Comparison of ENCODE assay signal across 23 mouse cellular contexts in the genomic region with DNA sequence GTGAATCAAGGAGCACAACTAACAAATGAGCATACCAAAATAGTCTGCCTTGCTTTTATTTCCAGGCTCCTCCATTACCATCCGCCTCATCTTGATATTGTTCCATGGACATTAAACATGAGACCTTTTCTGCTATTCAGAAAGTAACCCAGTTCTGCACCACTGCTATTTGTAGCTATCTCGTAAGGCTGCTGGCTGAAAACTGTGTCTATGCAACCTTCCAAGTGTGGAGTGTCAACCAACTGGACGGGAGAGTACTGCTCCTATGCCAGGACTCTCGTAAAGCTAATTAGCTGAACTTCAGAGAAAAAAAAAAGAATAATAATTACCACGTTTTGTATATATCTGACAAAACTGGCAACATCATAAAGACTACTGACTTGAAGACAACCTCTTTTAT.
DNase-seq lines count a peak whose midpoint lies in the region; ATAC-seq lines count a peak whose summit lies in the region.
"Had no signal": no experiment of that assay in that cellular context is flagged by ENCODE, and none has a peak within 500 bp of the region (broad histone marks: within the 10 kb centered on the region; RNA-seq: fewer than 3 reads in every experiment).

No protein-coding gene starts in this region.

- intact Hi-C loops in heart, postnatal 25 days (cut with DNase I), result loop anchor here (10.0 kb wide), 1 partner anchor 156 kb away; no protein-coding TSS in a partner anchor

- no peak overlapping the region for H3K4me3 ChIP-seq in intestine, embryonic 15.5 days (replicated peaks)
- H3K4me3 ChIP-seq: embryonic facial prominence, embryonic 15.5 days; erythroblast, embryonic 14.5 days; forebrain, embryonic 10.5 days; hindbrain, embryonic 10.5 days had no signal

- DNase-seq in cerebellum, adult 11 months, result no peak
- DNase-seq in heart, adult 11 months, result peak; percentile 84
- DNase-seq in heart, postnatal 25 days (ENCODE audit: low spot score), result no peak
- peak; percentile 12 to 43 for DNase-seq in heart, adult 9 months (ENCODE audit: low spot score in 2 of 2)
- no peak for DNase-seq in heart, postnatal 4 days
- DNase-seq in kidney, adult 18-20 months, result no peak
- DNase-seq: adrenal gland, postnatal 10 days; B cell, adult 2 months; cerebellum, adult 8-10 months; cerebellum, postnatal 14 days; embryo, embryonic 11 days; kidney, adult 8-10 months had no signal

- 0 out of 2 replicates have a peak, but pooled peaks have one; percentile 45 for ATAC-seq in cerebellum, adult (ENCODE audit: insufficient number of reproducible peaks, low FRiP score, low TSS enrichment)
- ATAC-seq in intestine, embryonic 15.5 days, result no peak
- ATAC-seq: CD4-positive, CD25-positive, alpha-beta regulatory T cell, adult 4 months; forebrain, embryonic 14.5 days; intestine, embryonic 16.5 days had no signal

- H3K4me1 ChIP-seq in intestine, embryonic 15.5 days (replicated peaks), result no peaks in the 10 kb centered on the region
- H3K4me1 ChIP-seq: embryonic facial prominence, embryonic 15.5 days; forebrain, embryonic 10.5 days; hindbrain, embryonic 10.5 days had no signal

- H3K9me3 ChIP-seq in intestine, embryonic 15.5 days, result no peaks in the 10 kb centered on the region
- H3K9me3 ChIP-seq: embryonic facial prominence, embryonic 15.5 days; forebrain, embryonic 10.5 days; G1E; hindbrain, embryonic 10.5 days had no signal

- H3K36me3 ChIP-seq in intestine, embryonic 15.5 days, result no peaks in the 10 kb centered on the region
- H3K36me3 ChIP-seq: embryonic facial prominence, embryonic 15.5 days had no signal

- H3K27me3 ChIP-seq in intestine, embryonic 15.5 days (replicated peaks), result no peaks in the 10 kb centered on the region
- H3K27me3 ChIP-seq: embryonic facial prominence, embryonic 15.5 days had no signal

- no peak overlapping the region for H3K4me2 ChIP-seq in intestine, embryonic 15.5 days (replicated peaks)
- H3K4me2 ChIP-seq: embryonic facial prominence, embryonic 15.5 days; hindbrain, embryonic 14.5 days had no signal

- no peak overlapping the region for H3K27ac ChIP-seq in intestine, embryonic 15.5 days
- H3K27ac ChIP-seq: embryonic facial prominence, embryonic 15.5 days; forebrain, embryonic 10.5 days; hindbrain, embryonic 10.5 days; hindbrain, embryonic 14.5 days had no signal

- no peak overlapping the region for H3K9ac ChIP-seq in intestine, embryonic 15.5 days
- H3K9ac ChIP-seq: embryonic facial prominence, embryonic 15.5 days; hindbrain, embryonic 14.5 days had no signal

- 91% methylated on average over 5 of the region's 5 CpGs for WGBS in intestine, embryonic 15.5 days

Comparison
In these comparisons a context has a peak if more than half of its experiments do, and no peak if none do; other contexts are left out.
1. DNase-seq: peak in heart, adult 11 months (single experiment) and heart, adult 9 months (2 of 2); none in cerebellum, adult 11 months (single experiment), heart, postnatal 25 days (single experiment), heart, postnatal 4 days (single experiment) and kidney, adult 18-20 months (single experiment).